Mouse (Mus musculus) kidney, adult 2 months (tissue): ENCODE measurements around the gene Fancg.

Source experiments
- CTCF ChIP-seq: fragments of 200-500 bp; conservative IDR thresholded peaks from 2 replicates; pipeline ENCODE4 v1.5.1; 2011; ENCODE audit warnings: low read depth, mild to moderate bottlenecking, control low read depth, low read length, moderate library complexity, mixed read lengths; ENCODE audit not compliant: insufficient read depth, insufficient read length
- POLR2A ChIP-seq: fragments of 200-500 bp; IDR thresholded peaks from one replicate; pipeline ENCODE4 v1.6.1; 2011; ENCODE audit warnings: low read depth, low read length, control low read depth

DNA sequence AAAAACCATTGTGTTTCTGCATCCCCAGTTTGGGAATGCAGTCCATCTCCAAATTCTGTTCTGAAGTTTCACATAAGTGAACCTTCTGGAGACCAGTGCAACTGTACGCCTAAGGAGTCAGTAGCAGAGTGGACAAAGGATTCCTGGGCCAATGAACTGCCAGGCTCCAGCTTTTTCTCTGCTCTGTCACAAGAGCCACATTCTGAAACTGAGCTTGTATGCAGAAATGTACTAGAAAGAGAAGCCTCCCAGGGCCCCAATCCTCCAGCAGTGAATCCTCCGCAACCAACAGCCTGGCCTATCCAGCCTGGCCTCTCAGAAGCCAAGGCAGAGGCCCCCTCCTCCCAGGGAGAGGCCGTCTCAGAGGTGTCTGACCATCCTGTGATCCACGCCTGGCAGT, 37.4 kb downstream of the Fancg start:
- TF ChIP-seq CTCF (no peak), POLR2A (no peak)
